Mouse (Mus musculus) megakaryocyte-erythroid progenitor cell, adult 5-6 weeks (primary cell): ENCODE results near the gene Dcst1. TPM values are rescaled to one million over a fixed set of nuclear protein-coding genes. Genes with fewer than 3 reads are reported as not detected.

Experiments used
- ATAC-seq: replicated peaks from 2 replicates; pipeline ENCODE4 v1.8.0; 2016; ENCODE audit warnings: mild to moderate bottlenecking, inconsistent platforms; ENCODE audit not compliant: severe bottlenecking, poor library complexity, low FRiP score, low TSS enrichment
- total RNA-seq, 2 experiments: library from RNA; stranded (forward) in 1 of 2; stranded (reverse) in 1 of 2; fragments of 200-1000, 215-1000 nt in 1 of 2; fragments of >200 nt in 1 of 2; fragmentation: Nextera tagmentation in 1 of 2; gene quantifications; 2 replicates each; pipeline ENCODE4 v1.2.3; 2014 to 2017

Dcst1 gene
- not detected in 2 replicates for total RNA-seq (2014; fragmentation: Nextera tagmentation)
- not detected in 2 replicates for total RNA-seq (2017)

- no peak for ATAC-seq
These were observed at the start of gene Dcst1 for GRCm38 (mm10) chr3:89365153-89365485. Gene Dcst1 (minus strand): TSS chr3:89365253.

- peak; percentile 99 for ATAC-seq
These were observed 46.7 kb upstream of the Dcst1 start, which contains the start of gene Flad1 for GRCm38 (mm10) chr3:89411490-89412393. Gene Flad1 (minus strand): TSS chr3:89411870.

- no peak for ATAC-seq
These were observed 45.8 kb upstream of the Dcst1 start for GRCm38 (mm10) chr3:89410864-89411263.

DNA sequence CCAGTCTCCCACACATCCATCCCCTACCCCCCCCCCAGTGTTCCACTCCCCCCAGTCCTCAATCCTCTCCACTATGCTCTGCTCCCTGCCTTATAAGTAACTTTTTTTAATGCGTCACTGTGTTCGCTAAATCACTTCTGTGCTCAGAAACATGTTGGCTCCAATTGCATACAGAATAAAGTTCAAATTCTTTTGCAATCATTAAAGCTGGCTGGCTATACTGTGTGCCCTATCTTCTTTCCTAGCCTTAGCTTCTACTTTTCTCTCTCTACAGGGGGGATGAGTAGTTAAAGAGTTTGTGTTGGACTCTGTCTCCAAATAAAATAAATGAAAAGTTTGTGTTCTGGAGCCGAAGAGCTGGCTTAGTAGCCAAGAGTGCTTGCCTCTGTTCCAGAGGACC, 44.6 kb upstream of the Dcst1 start:
- no peak for ATAC-seq

DNA sequence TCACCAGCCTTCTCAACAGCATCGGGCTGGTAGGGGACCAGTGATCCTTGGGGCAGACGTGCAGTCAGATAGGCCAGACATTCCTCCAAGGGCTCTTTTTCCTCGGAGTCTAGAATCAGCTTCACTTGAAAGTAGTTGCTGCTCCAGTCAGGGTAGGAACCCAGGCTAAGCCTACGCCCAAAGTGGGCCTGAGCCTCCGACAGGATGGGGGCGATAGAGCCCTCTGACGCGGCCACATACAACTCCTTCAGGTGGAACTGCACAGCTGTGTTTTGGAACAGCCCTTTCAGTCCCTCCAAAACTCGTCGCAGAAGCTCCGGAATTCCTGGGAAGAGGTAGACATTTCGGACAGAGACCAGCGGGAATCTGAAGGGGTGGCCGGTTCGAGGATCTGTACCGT, 43.4 kb upstream of the Dcst1 start:
- no peak for ATAC-seq

GRCm38 (mm10) chr3:89406887-89407286, 41.8 kb upstream of the Dcst1 start:
- ATAC-seq: no peak

DNA sequence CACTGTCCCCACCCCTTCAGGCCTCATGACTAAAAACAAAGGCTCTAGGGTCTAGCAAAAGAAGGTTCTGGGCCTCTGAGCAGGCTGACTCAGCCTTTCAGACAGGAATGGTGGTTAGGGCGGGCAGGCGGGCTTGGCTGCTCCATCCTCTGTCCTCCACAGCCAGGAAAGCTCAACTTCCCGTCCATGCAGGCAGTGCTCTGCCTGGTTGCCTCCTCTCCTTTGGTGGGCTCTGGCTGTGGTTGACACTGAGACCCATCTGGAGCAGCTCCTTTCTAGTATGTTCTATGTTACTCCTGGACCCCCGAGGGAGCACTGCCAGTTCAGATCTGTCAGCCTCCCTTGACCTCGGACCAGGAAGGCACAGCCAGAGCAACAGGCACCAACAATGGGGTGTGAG, 37.6 kb upstream of the Dcst1 start, which contains the start of gene Lenep:
Gene Lenep, minus strand, starts transcription at position 101 of the 400 bp plus-strand sequence.
- no peak for ATAC-seq

DNA sequence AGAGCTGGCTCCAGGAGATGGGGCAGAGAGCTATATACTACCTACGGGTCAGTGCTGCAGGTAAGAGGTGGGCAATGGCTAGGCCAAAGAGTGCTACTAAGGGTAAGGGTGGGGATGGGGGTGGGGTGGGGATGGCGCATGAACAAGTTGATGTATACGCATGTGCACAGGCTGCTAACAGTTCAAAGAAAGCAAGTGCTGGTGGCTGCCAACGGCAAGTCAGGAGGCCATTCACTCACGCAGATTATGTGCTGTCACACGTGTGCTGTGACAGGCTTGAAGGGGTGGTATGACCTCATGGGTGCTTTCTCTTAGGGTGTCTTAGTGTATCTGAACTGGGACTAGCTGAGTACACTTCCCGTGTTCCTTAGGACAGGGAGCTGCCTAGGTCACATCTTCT, 36.3 kb upstream of the Dcst1 start:
- ATAC-seq: no peak

DNA sequence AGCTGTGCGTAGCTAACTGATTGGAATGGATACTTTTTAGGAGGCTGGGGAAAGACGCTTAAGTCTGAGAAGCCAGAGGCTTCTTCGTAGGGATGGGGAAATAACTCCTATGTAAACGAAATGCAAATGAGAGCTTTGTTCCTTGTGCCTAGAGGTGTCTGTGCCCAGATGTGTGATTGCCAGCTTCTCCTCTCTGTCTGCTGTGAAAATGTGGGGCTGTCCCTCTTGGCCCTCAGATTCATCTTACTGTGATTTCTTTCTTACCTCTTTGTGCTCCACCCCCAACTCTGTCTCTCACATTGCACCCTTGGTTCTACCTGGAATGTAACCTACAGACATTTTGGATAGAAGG, 31.6 kb upstream of the Dcst1 start:
- ATAC-seq: no peak

DNA sequence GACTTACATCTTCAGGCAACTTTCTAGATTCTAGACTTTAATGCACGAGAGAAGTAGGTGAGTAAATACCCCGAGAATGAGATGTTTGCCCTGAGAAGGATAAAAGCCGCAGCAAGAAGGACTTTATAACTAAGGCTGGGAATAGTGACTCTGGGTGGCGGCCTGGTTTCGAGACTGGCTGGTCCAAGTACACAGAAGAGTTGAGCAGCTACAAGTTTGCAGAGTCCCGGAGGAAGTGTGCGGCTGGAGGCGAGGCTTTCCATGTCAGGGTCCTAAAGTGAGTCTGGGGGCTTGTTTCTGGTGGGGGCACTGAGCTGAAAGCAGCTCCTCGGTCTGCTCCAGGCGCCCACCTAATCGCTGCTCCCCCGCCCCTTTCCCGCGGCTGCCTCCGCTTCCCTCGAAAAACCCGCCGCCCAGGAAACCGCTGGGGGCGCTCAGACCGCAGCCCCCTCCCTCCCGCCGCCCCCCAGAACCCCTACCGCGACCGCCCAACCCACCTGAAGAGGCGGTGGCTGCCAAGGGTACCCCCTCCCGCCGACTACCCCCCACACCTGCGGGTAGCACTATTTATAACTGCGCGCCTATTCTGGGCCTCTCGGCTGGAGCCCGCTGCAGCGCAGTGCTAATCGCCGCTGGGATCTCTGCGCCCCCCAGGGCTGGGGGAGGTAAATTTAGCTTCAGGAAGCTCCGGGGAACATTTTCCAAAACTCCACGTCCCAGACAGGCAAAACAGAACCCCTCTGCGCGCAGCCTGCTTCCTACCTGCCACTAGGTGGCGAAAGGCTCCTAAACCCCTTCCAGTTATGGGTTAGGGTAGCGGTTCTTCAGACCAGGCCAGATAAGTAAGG, 31.0 kb upstream of the Dcst1 start:
- 0 out of 2 replicates have a peak, but pooled peaks have one; percentile 16 for ATAC-seq

DNA sequence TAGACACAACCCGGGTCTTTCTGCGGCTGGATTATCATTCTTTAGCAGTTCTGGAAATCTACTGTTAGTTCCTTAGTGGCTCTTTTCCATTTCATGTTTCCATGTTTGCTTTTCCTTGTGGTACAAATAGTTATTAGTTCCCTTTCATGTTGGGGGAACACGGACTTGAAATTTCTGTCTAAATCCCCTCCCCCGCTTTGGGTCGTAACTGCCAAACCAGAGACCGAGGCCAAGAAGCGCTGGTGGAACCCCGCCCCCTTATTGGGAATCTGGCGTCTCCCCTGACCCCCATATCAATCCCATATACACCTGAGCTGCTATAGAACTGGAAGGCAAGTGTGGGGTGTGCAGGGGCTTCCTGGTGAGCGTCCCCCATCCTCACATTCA, 30.4 kb upstream of the Dcst1 start:
- no peak for ATAC-seq

DNA sequence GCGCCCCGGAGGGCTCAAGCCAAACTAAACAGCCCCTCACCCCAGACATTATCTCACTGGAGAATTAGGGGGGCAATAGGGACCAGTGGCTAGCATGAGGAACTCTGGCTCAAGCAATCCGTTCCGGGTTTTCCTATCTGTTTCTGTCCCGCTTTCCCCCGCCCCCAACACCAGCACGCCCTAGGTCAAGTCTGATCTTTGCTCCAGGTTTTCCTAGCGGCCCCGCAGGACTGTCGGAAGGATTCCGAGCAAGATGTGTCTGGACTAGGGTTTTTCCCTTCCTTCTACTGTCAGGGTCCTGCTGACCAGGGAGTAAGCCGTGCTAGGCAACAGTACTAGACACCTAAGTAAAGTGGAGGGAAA, 29.8 kb upstream of the Dcst1 start:
- 0 out of 2 replicates have a peak, but pooled peaks have one; percentile 16 for ATAC-seq

DNA sequence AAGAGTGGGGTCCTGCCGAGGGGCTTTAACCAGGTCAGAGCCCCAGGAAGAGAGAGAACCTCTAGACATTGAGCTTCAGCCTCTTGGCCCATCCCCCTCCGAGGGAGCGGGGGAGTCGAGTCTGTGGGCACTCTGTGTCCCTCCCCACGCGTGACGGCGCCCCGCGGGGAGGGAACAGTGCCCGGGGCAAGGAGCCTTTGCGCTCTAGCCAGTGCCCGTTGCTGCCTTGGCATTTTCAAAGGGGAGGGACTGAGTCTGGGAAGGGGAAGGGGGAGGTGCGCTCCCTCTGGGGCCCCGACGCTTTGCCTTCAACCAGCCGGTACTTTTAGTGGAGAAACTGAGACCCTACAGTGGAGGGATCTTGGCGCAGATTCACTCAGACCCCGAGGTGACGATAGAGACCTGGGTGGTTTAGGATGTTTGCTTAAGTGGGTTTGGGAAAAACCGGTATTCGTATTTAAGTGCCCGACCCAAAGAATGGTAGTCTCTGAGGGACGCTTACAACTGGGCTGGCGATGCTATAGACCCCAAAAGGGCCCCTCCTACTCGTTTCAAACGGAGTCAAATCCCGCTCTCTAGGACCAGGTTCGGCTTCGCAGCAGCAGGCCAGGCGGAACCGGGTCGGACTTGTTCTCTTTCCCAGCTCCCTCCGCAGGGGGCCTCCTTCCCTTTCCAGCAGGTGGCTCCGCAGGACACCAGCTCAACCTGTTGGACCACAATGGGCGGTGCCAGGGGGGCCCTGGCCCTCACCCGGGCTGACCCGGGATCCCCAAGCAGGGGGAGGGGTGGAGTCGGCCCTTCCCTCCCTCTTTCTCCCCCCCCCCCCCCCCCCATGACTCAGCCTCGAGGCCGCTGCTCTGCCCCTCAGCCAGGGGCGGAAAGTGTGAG, 29.2 kb upstream of the Dcst1 start, which contains the start of gene Zbtb7b:
Gene Zbtb7b, minus strand, starts transcription at position 771 of the 888 bp plus-strand sequence.
- ATAC-seq: peak; percentile 58

GRCm38 (mm10) chr3:89393605-89394004, 28.6 kb upstream of the Dcst1 start:
- ATAC-seq: peak; percentile 85

- ATAC-seq: no peak
These were observed 27.8 kb upstream of the Dcst1 start for GRCm38 (mm10) chr3:89392871-89393311.

GRCm38 (mm10) chr3:89391663-89392511, 26.8 kb upstream of the Dcst1 start:
- no peak for ATAC-seq

DNA sequence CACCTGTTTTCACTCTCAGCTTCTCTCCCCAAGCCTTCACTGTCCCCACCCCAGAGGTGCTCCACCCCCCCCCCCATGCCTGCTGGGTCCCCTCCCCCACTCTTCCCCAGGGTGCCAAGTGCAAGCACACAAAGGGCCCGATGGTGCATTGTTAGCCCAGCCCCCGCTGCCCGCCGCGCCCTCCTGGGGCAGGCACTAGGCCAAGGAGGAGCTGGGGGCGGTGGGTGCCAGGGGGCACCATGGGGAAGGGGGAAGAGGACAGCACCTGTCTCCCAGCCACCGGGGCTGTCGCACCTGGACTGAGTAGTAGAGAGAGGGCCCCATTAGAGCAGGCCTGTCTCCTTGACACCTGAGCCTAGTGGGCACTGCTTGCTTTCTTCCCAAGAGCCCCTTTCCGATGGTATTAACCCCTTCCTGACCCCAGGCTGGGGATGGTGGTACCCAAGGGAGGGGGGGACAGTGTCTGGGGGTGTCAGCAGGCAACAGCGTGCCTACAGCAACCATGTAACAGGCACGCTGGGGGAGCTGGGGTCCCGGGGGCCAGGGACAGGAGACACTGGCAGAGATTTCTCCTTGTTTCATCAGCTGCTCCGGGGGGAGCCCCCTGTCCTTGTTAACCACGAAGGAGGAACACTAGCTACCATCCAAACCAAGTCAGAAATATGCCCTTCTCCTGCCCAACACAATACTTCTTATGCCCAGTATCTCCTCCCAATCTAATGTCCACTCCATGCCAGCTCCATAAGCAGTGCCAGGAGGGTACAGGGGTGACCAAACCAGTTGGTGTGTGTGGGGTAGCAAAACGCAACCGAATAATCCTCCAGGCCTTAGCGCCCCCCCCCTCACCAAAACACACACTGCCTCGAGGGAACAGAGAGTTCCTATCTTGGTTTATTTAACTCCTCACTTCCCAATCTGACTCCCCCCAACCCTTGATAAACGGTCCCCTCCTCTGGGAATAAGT, 25.9 kb upstream of the Dcst1 start:
- no peak for ATAC-seq
